Mouse (Mus musculus) limb, embryonic 11.5 days (tissue): Measurements from ENCODE around the gene Frem3. TPM values are rescaled to one million over a fixed set of nuclear protein-coding genes. Genes with fewer than 3 reads are reported as not detected.

Experiments used
- ATAC-seq: fragments of 200-750 bp; cut with Nextera tagmentation; 2 replicates; pipeline ENCODE4 v1.8.0; 2017; ENCODE audit warnings: low read depth; ENCODE audit not compliant: insufficient number of reproducible peaks, low FRiP score, low TSS enrichment
- DNase-seq: peaks from one replicate; pipeline ENCODE4 v3.0.0-alpha.2; 2015; ENCODE audit warnings: low spot score
- H3K27ac ChIP-seq: fragments of 300-500 bp; sonication (generic); replicated peaks from 2 replicates; pipeline ENCODE4 v1.5.1; 2014; ENCODE audit warnings: low read depth, mild to moderate bottlenecking, low read length
- H3K27me3 ChIP-seq: fragments of 300-500 bp; sonication (generic); 2 replicates; pipeline ENCODE4 v1.6.1; 2014; ENCODE audit warnings: mild to moderate bottlenecking, low read length, mixed read lengths; ENCODE audit not compliant: control insufficient read depth, insufficient read depth
- H3K36me3 ChIP-seq: fragments of 300-500 bp; sonication (generic); 2 replicates; pipeline ENCODE4 v1.6.1; 2014; ENCODE audit warnings: mild to moderate bottlenecking, low read length, moderate library complexity, mixed read lengths; ENCODE audit not compliant: control insufficient read depth, insufficient read depth
- H3K4me1 ChIP-seq: fragments of 300-500 bp; sonication (generic); 2 replicates; pipeline ENCODE4 v1.6.1; 2014; ENCODE audit warnings: low read length, mixed read lengths; ENCODE audit not compliant: control insufficient read depth, insufficient read depth
- H3K4me2 ChIP-seq: fragments of 300-500 bp; sonication (generic); 2 replicates; pipeline ENCODE4 v1.6.1; 2014; ENCODE audit warnings: low read depth, mild to moderate bottlenecking, moderate library complexity; ENCODE audit not compliant: severe bottlenecking
- H3K4me3 ChIP-seq: fragments of 300-500 bp; sonication (generic); 2 replicates; pipeline ENCODE4 v1.5.1; 2014; ENCODE audit warnings: low read depth, low read length
- H3K9ac ChIP-seq: fragments of 300-500 bp; sonication (generic); 2 replicates; pipeline ENCODE4 v1.6.1; 2014; ENCODE audit warnings: mild to moderate bottlenecking, low read length
- H3K9me3 ChIP-seq: fragments of 300-500 bp; sonication (generic); 2 replicates; pipeline ENCODE4 v1.6.1; 2016; ENCODE audit warnings: low read length; ENCODE audit not compliant: control insufficient read depth
- WGBS: fragments of 180-500 bp; shearing (Covaris S2); extraction: QIAGEN DNeasy Blood & Tissue Kit; methylation state at CpG from one replicate; pipeline ENCODE4 v1.1.7; 2014; 5-methylcytosine and 5-hydroxymethylcytosine counted together
- polyA plus RNA-seq: library from polyadenylated mRNA; unstranded; fragments of >200 nt; fragmentation: Nextera tagmentation; extraction: Ambion mirVana; gene quantifications from 2 replicates; pipeline ENCODE4 v1.2.1, GENCODE M21; 2014

The Frem3 gene
- polyA plus RNA-seq: 0.04 and 0.09 TPM in 2 replicates

DNA sequence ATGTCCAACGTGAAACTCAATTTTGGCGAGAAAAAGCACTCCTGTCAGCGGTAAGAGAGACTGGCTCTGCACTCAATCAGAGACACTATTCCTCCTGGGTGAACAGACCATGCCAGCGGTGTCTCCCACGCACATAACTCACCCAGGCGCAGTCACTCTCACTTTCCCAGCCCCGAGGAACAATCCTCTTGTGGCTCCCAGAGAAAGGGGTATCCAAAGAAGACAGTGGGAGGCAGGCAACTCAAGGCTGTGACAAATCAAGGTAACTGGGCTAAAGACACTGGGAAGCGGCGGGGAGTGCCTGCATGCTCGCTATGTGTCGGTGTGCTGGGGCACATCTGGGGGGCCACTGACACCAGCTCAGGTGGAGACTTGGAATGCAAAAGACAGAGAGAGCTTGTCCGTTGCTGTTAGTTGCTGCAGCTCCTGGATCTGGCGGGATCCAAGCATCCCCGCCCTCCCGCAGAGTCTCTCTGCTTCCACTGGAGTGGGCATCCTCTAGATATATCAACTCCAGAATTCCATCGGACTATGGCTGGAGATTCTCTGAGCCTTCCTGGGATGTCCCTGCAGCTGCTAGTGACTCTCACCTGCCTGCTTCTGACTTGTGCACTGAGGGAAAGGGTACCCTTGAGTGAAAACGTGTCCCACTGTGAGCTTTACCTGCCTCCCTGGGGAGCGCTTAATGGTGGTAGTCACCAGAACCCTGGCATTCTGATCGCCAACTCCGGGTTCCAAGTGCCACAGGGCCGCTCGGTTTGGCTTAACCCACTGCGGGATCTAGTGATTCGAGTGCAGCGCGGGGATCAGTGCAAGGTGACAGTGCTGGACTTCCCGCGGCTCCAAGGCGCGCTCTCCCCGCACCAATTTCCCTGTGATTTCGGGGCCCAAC is at the start of gene Frem3:
Gene Frem3 (plus strand): TSS at position 532 of the 892 bp plus-strand sequence.
- ATAC-seq (no peak), DNase-seq (peak; percentile 35)
- H3K4me3 ChIP-seq: peak within 1 kb of the TSS; percentile 9; the same call in 1 of the 2 replicates
- H3K27me3 ChIP-seq: peaks cover 17% of the 10 kb centered on the region
- H3K4me1 ChIP-seq: peaks cover 7% of the 10 kb centered on the region; the same call in 1 of the 2 replicates
- H3K9me3 ChIP-seq: no peaks in the 10 kb centered on the region
- peak within 1 kb of the TSS; percentile 48 for H3K4me2 ChIP-seq
- peak within 1 kb of the TSS; percentile 12; the same call in 1 of the 2 replicates for H3K9ac ChIP-seq
- WGBS: 2% methylated on average over 32 of the region's 32 CpGs
- no peaks in the 10 kb centered on the region for H3K36me3 ChIP-seq
- no peak within 1 kb of the TSS for H3K27ac ChIP-seq

GRCm38 (mm10) chr8:80564205-80564839 is 46.6 kb upstream of the Frem3 start:
- Histone ChIP-seq H3K9ac (no peak overlapping the region), H3K4me1 (no peaks in the 10 kb centered on the region), H3K4me2 (no peak overlapping the region), H3K4me3 (no peak overlapping the region), H3K9me3 (no peaks in the 10 kb centered on the region), H3K27me3 (no peaks in the 10 kb centered on the region), H3K36me3 (no peaks in the 10 kb centered on the region), H3K27ac (no peak overlapping the region)
- DNase-seq (no peak), ATAC-seq (no peak)
- 85% methylated on average over 3 of the region's 3 CpGs for WGBS

GRCm38 (mm10) chr8:80567471-80567870 is 43.4 kb upstream of the Frem3 start:
- H3K4me2 ChIP-seq: no peak overlapping the region
- H3K27ac ChIP-seq: no peak overlapping the region
- H3K4me1 ChIP-seq: no peaks in the 10 kb centered on the region
- no peak overlapping the region for H3K4me3 ChIP-seq
- DNase-seq (no peak), ATAC-seq (no peak)
- no peak overlapping the region for H3K9ac ChIP-seq
- no peaks in the 10 kb centered on the region for H3K9me3 ChIP-seq
- WGBS: 90% methylated on average over 1 of the region's 1 CpGs
- H3K27me3 ChIP-seq: no peaks in the 10 kb centered on the region
- no peaks in the 10 kb centered on the region for H3K36me3 ChIP-seq

- Histone ChIP-seq H3K4me3 (no peak overlapping the region), H3K9ac (no peak overlapping the region), H3K4me1 (no peaks in the 10 kb centered on the region), H3K27me3 (no peaks in the 10 kb centered on the region), H3K4me2 (no peak overlapping the region), H3K9me3 (no peaks in the 10 kb centered on the region), H3K36me3 (no peaks in the 10 kb centered on the region), H3K27ac (peak overlapping the region; percentile 30; the same call in 1 of the 2 replicates)
- WGBS: 34% methylated on average over 6 of the region's 6 CpGs
- DNase-seq (peak; percentile 28), ATAC-seq (no peak)
These were observed 42.5 kb upstream of the Frem3 start for GRCm38 (mm10) chr8:80568243-80568995.

DNA sequence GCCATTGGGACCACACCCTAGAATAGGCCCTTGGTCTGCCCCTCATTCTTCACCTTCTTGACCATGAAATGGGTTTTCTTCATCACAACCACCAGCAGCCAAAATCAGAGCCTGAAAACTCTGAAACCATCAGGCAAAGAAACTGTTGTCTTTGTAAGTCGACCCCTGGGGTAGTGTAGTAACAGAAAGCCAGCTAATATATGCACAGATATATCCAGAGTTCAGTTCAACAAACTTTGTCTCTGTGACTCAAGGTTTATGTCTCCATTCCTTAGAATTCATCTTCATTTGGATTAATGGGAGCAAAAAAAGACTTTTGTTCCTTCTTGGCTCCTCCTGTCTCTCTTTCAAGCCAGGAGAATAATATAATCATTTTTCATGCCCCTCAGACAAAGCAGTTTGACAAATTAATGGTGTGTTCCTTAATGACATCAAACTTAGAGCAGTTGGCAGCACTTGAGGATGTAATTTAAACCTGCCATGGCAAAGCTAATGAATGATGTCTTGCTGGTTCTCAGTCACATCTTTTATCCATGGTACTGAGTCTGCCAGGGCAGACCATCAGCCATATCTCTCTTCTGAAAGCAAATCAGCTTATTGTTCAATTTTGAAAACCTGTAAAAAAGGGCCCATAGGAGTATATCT is 38.3 kb upstream of the Frem3 start:
- Histone ChIP-seq H3K4me2 (no peak overlapping the region), H3K9ac (no peak overlapping the region), H3K9me3 (no peaks in the 10 kb centered on the region), H3K36me3 (no peaks in the 10 kb centered on the region), H3K4me1 (no peaks in the 10 kb centered on the region), H3K4me3 (no peak overlapping the region), H3K27me3 (no peaks in the 10 kb centered on the region), H3K27ac (no peak overlapping the region)
- ATAC-seq (no peak), DNase-seq (no peak)
- WGBS: 63% methylated on average over 1 of the region's 1 CpGs

DNA sequence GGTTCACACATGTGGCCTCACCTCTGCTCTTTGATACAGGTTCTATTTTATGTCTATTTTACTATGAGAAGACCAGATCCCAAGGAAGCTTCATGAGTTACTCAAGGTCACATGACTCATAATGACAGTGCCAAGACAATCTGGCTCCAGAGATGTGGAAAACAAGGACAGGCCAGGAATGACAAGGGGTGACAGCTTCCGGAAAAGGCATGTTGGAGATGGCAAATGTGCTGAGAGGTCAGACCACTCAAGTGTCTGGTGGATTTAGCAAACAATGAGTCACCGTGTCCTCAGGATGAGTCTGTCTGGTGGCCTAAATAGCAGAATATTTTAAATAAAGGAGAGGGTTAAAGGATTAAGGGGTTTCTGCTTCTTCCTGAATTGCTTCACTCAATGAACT is 33.8 kb upstream of the Frem3 start:
- H3K4me2 ChIP-seq: no peak overlapping the region
- H3K27me3 ChIP-seq: no peaks in the 10 kb centered on the region
- H3K9me3 ChIP-seq: no peaks in the 10 kb centered on the region
- no peak overlapping the region for H3K27ac ChIP-seq
- no peaks in the 10 kb centered on the region for H3K4me1 ChIP-seq
- no peak for ATAC-seq
- H3K4me3 ChIP-seq: no peak overlapping the region
- no peak for DNase-seq
- 88% methylated on average over 2 of the region's 2 CpGs for WGBS
- no peaks in the 10 kb centered on the region for H3K36me3 ChIP-seq
- no peak overlapping the region for H3K9ac ChIP-seq

- no peak overlapping the region for H3K9ac ChIP-seq
- DNase-seq (no peak), ATAC-seq (no peak)
- no peak overlapping the region for H3K27ac ChIP-seq
- no peaks in the 10 kb centered on the region for H3K36me3 ChIP-seq
- WGBS: 75% methylated on average over 1 of the region's 1 CpGs
- no peak overlapping the region for H3K4me3 ChIP-seq
- H3K4me1 ChIP-seq: no peaks in the 10 kb centered on the region
- H3K9me3 ChIP-seq: no peaks in the 10 kb centered on the region
- H3K4me2 ChIP-seq: no peak overlapping the region
- no peaks in the 10 kb centered on the region for H3K27me3 ChIP-seq
These were observed 31.8 kb upstream of the Frem3 start for GRCm38 (mm10) chr8:80579038-80579437.

GRCm38 (mm10) chr8:80592626-80593025 is 18.3 kb upstream of the Frem3 start:
- Histone ChIP-seq H3K4me1 (0 out of 2 replicates have a peak, but pooled peaks cover 3% of the 10 kb centered on the region), H3K27ac (no peak overlapping the region), H3K27me3 (no peaks in the 10 kb centered on the region), H3K36me3 (no peaks in the 10 kb centered on the region), H3K9me3 (no peaks in the 10 kb centered on the region), H3K9ac (no peak overlapping the region), H3K4me2 (no peak overlapping the region), H3K4me3 (no peak overlapping the region)
- WGBS: 67% methylated on average over 5 of the region's 5 CpGs
- DNase-seq (no peak), ATAC-seq (no peak)
